Mouse (Mus musculus): Measurements from ENCODE around the gene Gclm.

GRCm38 (mm10) chr3:122242876-122243275 lies 2.5 kb upstream of the Gclm start:
- TF ChIP-seq CTCF (IDR thresholded peaks at IDR 0.05; ENCODE audit: low read depth) (no peak), EP300 (IDR thresholded peaks at IDR 0.05; ENCODE audit: low read depth) (no peak)

Data from heart, postnatal 0 days (tissue).